Mouse (Mus musculus) olfactory bulb, adult 2 months (tissue): ENCODE data around the gene Tmem123.

Source experiments
- CTCF ChIP-seq: fragments of 200-500 bp; IDR thresholded peaks from 2 replicates; pipeline ENCODE4 v1.5.1; 2012; ENCODE audit warnings: low read depth, mild to moderate bottlenecking, low read length, moderate library complexity; ENCODE audit not compliant: insufficient read depth
- POLR2A ChIP-seq: fragments of 200-500 bp; IDR thresholded peaks from 2 replicates; pipeline ENCODE4 v1.6.1; 2012; ENCODE audit warnings: mild to moderate bottlenecking, low read depth, low read length, moderate library complexity; ENCODE audit not compliant: insufficient read depth

DNA sequence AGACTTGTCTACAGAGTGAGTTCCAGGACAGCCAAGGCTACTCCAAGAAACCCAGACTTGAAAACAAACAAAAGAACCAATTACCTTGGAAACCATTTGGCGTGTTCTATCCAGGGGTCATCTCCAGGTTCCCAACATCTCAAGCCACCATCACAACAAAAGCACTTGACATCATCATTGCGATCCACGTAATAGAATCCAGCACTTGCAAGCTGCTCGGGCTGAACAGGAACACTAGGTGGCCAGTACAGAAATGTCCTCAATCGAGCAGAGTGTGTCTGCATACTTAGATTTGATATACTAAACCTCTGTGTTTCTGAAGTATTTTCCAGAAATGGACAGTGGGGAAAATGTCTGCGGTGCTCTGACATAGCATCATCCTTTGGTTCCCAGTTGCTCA lies 69.6 kb downstream of the Tmem123 start:
- TF ChIP-seq CTCF = no peak
- TF ChIP-seq POLR2A = no peak
